Mouse (Mus musculus): ENCODE measurements at regions not wholly inside any gene's neighbourhood (a gene's known extent, or its start where the extent isn't known, plus 50 kb on each side); places are given as distances from the start of the nearest gene placed in this dataset.
A peak's percentile ranks its signal among the peaks of the same experiment; 100 is the strongest.

GRCm38 (mm10) chr11:22693984-22694383, 166.8 kb downstream of the B3gnt2 start:
- DNase-seq: no peak

DNA sequence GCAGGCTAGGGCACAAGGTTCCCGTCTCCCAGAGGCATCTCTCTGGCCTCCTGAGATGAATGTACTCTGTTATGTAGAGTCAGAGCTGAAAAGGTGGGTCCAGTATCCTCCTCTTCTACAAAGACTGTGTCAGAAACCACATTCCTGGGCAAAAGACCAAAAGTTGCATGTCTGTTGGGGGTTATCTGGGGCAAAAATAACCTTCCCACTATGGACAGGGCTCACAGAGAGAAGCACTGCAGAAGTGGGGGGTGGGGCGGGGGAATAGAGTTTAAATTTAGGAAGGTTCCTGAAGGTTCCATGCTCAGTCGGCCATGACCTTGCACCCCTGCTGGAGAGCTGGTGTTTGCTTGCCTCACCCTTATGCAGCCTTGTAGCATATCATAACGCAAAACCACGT, 165.9 kb downstream of the B3gnt2 start:
- DNase-seq: no peak

DNA sequence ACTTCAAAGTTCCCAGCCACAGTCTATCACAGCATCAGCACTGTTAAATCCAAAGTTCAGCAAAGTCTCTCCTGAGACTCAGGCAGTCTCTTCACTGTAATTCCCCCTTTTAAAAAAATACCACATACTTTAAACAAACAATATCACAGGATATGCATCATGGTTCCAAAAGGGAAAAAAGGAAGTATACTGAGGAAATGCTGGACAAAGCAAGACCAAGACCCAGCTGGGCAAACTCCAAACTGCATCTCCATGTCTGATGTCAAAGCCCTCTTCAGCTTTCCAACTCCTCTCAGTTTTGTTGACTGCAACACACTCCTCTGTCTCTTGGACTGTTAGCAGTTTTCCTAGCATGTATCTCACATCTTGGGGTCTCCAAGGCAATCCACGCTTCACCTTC, 165.5 kb downstream of the B3gnt2 start:
- DNase-seq: no peak

DNA sequence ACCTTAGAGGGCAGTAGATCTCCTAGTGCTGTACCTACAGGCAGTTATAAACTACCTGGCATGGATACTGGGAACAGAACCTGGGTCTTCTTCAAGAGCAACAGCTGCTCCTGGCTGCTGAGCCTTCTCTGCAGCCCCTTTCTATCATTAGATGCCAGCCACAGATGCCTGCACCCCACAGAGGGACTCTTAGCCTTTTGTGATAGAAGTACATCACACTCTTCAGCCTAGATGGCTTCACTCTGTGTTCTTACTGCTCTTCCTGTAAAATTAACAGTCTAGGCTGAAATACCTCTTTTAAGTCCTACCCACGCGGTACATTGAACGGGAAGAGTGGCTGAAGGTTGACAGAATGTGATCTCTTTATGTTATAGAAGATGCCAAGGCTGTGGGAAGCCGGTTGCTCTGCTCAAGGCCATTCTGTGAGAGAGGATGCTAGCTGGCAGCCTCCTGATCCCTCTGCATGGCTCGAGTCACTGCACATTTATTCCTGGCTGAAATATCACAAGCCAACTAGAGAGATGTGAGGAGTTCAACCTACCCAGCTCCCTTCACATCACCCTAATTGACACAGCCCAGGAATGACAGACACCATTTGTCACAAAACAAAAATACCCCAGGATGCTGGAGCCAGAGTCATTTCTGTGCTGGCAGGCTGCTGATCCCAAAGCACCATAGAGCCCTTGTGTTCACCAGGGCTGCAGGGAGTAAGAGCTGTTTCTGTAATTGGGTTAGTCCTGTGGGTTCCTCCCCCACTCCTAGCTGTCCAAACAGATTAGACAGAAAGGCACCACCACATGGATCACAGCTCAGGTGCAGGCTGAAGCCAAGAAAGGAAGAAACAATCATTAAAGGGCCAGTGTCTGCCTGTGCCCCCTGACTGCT, 162.5 kb downstream of the B3gnt2 start:
- DNase-seq: peak; percentile 48

- DNase-seq: no peak
Observed at GRCm38 (mm10) chr11:22706082-22706481, 154.7 kb downstream of the B3gnt2 start.
